Mouse (Mus musculus) liver, postnatal 0 days (tissue): ENCODE data around the gene Serpinb9b.

Experiments
- CTCF ChIP-seq: sonication (generic); IDR thresholded peaks from 2 replicates; pipeline ENCODE4 v1.5.1; 2016; ENCODE audit warnings: antibody characterized with exemption, low read depth
- EP300 ChIP-seq: IDR thresholded peaks from 2 replicates; pipeline ENCODE4 v1.6.1; 2016; ENCODE audit warnings: antibody characterized with exemption, low read depth, mild to moderate bottlenecking

DNA sequence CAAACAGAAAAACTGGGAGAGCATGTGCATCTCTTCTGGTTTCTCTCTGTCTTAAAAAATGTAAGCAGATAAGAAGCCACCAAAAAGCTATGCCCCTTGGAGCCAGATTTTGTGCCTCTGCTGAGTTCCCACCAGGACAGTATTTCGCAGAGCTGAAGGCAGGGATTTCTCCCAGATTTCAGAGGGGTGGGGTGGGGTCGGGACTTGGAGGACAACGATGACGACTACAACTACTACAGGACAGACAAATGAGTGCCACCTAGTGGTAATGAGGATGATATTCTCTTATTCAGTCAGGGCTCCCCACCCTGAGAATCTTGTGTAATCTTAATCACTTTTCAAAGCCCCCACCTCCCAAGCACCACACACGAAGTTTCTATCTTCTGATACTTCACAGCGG, 52.2 kb downstream of the Serpinb9b start:
- TF ChIP-seq CTCF: peak; percentile 64
- no peak for TF ChIP-seq EP300
